Mouse (Mus musculus) embryonic facial prominence, embryonic 11.5 days (tissue): ENCODE data around the gene Kdm7a. TPM values are rescaled to one million over a fixed set of nuclear protein-coding genes. Genes with fewer than 3 reads are reported as not detected.

ENCODE experiments used
- ATAC-seq: fragments of 200-750 bp; cut with Nextera tagmentation; replicated peaks from 2 replicates; pipeline ENCODE4 v1.8.0; 2017; ENCODE audit warnings: low read depth; ENCODE audit not compliant: insufficient number of reproducible peaks, low FRiP score, low TSS enrichment
- DNase-seq: peaks from one replicate; pipeline ENCODE4 v3.0.0-alpha.2; 2015; ENCODE audit warnings: low spot score
- H3K27ac ChIP-seq: fragments of 300-500 bp; sonication (generic); replicated peaks from 2 replicates; pipeline ENCODE4 v1.5.1; 2014; ENCODE audit warnings: mild to moderate bottlenecking, low read depth, low read length, control low read depth
- H3K27me3 ChIP-seq: fragments of 300-500 bp; sonication (generic); 2 replicates; pipeline ENCODE4 v1.6.1; 2014; ENCODE audit warnings: mild to moderate bottlenecking, low read length, moderate library complexity, mixed read lengths; ENCODE audit not compliant: control insufficient read depth, insufficient read depth
- H3K36me3 ChIP-seq: fragments of 300-500 bp; sonication (generic); replicated peaks from 2 replicates; pipeline ENCODE4 v1.6.1; 2014; ENCODE audit warnings: low read depth, mild to moderate bottlenecking, low read length, moderate library complexity, mixed read lengths; ENCODE audit not compliant: control insufficient read depth, insufficient read depth
- H3K4me1 ChIP-seq: fragments of 300-500 bp; sonication (generic); 2 replicates; pipeline ENCODE4 v1.6.1; 2014; ENCODE audit warnings: low read length, mixed read lengths; ENCODE audit not compliant: control insufficient read depth, insufficient read depth
- H3K4me2 ChIP-seq: fragments of 300-500 bp; sonication (generic); 2 replicates; pipeline ENCODE4 v1.6.1; 2014; ENCODE audit warnings: low read depth, mild to moderate bottlenecking, control low read depth, low read length, moderate library complexity
- H3K4me3 ChIP-seq: fragments of 300-500 bp; sonication (generic); 2 replicates; pipeline ENCODE4 v1.5.1; 2014; ENCODE audit warnings: low read depth, low read length, control low read depth
- H3K9ac ChIP-seq: fragments of 300-500 bp; sonication (generic); replicated peaks from 2 replicates; pipeline ENCODE4 v1.6.1; 2014; ENCODE audit warnings: mild to moderate bottlenecking, control low read depth, low read length
- H3K9me3 ChIP-seq: fragments of 300-500 bp; sonication (generic); replicated peaks from 2 replicates; pipeline ENCODE4 v1.6.1; 2016; ENCODE audit warnings: mild to moderate bottlenecking, low read length, inconsistent platforms, mixed read lengths; ENCODE audit not compliant: control insufficient read depth
- WGBS: fragments of 180-500 bp; shearing (Covaris S2); extraction: QIAGEN DNeasy Blood & Tissue Kit; methylation state at CpG from one replicate; pipeline ENCODE4 v1.1.7; 2014; 5-methylcytosine and 5-hydroxymethylcytosine counted together
- polyA plus RNA-seq: library from polyadenylated mRNA; unstranded; fragments of >200 nt; fragmentation: Nextera tagmentation; extraction: Ambion mirVana; gene quantifications from 2 replicates; pipeline ENCODE4 v1.2.1, GENCODE M21; 2014

The Kdm7a gene
- polyA plus RNA-seq, 1 experiment from 2014 or later: 9.2 TPM

DNA sequence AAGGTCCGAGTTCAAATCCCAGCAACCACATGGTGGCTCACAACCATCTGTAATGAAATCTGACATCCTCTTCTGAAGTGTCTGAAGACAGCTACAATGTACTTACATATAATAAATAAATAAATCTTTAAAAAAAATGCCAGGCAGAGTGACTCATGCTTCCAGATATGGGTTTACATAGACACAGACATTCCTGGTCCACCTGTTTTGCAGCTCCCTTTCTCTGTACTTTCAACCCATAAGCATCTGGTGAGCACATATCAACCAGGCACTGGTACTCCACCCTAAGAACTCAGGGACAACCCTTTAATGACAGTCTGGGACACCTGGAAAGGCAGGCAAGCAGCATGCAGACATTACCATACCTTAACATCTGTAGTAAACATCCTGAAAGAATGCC is 91.2 kb downstream of the Kdm7a start:
- ATAC-seq (no peak), DNase-seq (no peak)
- peaks cover 3% of the 10 kb centered on the region; the same call in 1 of the 2 replicates for H3K9me3 ChIP-seq
- no peaks in the 10 kb centered on the region for H3K36me3 ChIP-seq
- H3K9ac ChIP-seq: no peak overlapping the region
- H3K4me1 ChIP-seq: no peaks in the 10 kb centered on the region
- H3K4me3 ChIP-seq: no peak overlapping the region; the same call in 1 of the 2 replicates
- no peak overlapping the region for H3K27ac ChIP-seq
- 69% methylated on average over 1 of the region's 1 CpGs for WGBS
- no peak overlapping the region for H3K4me2 ChIP-seq
- H3K27me3 ChIP-seq: peaks cover 32% of the 10 kb centered on the region

GRCm38 (mm10) chr6:39113141-39113540 is 93.4 kb downstream of the Kdm7a start:
- H3K27me3 ChIP-seq: peaks cover 22% of the 10 kb centered on the region
- ATAC-seq (no peak), DNase-seq (no peak)
- no peak overlapping the region for H3K27ac ChIP-seq
- no peak overlapping the region for H3K9ac ChIP-seq
- no peaks in the 10 kb centered on the region for H3K4me1 ChIP-seq
- H3K4me2 ChIP-seq: no peak overlapping the region
- 73% methylated on average over 3 of the region's 3 CpGs for WGBS
- no peak overlapping the region for H3K4me3 ChIP-seq
- H3K36me3 ChIP-seq: no peaks in the 10 kb centered on the region
- no peaks in the 10 kb centered on the region for H3K9me3 ChIP-seq

DNA sequence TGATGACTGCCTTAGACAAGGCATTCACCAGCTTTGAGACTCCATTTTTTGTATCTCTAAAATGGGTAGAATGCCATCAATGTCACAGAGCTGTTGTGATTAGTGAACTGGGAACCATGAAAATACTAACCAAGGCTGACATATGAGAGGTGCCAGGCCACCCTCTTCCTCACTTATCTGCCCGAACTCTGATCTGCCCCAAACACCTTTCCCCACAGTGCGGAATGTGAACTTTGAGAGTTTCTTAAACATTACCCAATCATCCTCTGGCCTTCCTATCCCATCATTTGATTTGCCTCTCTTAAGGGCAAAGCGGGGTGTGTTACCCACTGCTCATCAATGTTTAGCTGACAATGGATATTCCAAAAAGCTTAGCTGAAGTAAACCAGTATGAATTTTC is 93.9 kb downstream of the Kdm7a start:
- ATAC-seq (no peak), DNase-seq (no peak)
- H3K4me1 ChIP-seq: no peaks in the 10 kb centered on the region
- no peak overlapping the region for H3K9ac ChIP-seq
- no peak overlapping the region for H3K27ac ChIP-seq
- no peaks in the 10 kb centered on the region for H3K36me3 ChIP-seq
- 92% methylated on average over 3 of the region's 3 CpGs for WGBS
- peaks cover 18% of the 10 kb centered on the region for H3K27me3 ChIP-seq
- no peak overlapping the region for H3K4me2 ChIP-seq
- no peak overlapping the region for H3K4me3 ChIP-seq
- no peaks in the 10 kb centered on the region for H3K9me3 ChIP-seq

DNA sequence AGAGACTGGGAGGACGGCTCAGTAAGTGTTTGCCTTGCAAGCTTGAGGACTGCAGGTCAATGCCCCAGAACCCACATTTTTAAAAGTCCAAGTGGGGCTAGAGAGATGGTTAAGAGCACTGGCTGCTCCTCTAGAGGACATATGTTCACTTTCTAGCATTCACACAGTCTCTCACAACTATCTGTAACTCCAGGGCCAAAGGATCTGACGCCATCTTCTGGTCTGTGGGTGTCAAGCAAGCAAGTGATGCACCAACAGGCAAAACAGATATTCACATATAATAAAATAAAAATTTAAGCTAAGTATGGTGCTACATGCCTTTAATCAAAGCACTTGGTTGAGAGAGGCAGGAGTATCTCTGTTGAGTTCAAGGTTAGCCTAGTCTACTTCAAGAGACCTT is 99.8 kb downstream of the Kdm7a start:
- no peak overlapping the region for H3K4me2 ChIP-seq
- no peaks in the 10 kb centered on the region for H3K4me1 ChIP-seq
- ATAC-seq (no peak), DNase-seq (no peak)
- H3K9me3 ChIP-seq: no peaks in the 10 kb centered on the region
- no peaks in the 10 kb centered on the region for H3K36me3 ChIP-seq
- H3K27me3 ChIP-seq: no peaks in the 10 kb centered on the region
- H3K9ac ChIP-seq: no peak overlapping the region
- H3K4me3 ChIP-seq: no peak overlapping the region
- H3K27ac ChIP-seq: no peak overlapping the region
- 51% methylated on average over 2 of the region's 2 CpGs for WGBS

- Histone ChIP-seq H3K27ac (no peak overlapping the region), H3K36me3 (no peaks in the 10 kb centered on the region), H3K9ac (no peak overlapping the region), H3K4me1 (no peaks in the 10 kb centered on the region), H3K4me2 (no peak overlapping the region), H3K4me3 (no peak overlapping the region), H3K27me3 (no peaks in the 10 kb centered on the region), H3K9me3 (no peaks in the 10 kb centered on the region)
- no peak for ATAC-seq
- DNase-seq: no peak
- WGBS: 84% methylated on average over 4 of the region's 4 CpGs
Observed at GRCm38 (mm10) chr6:39104631-39105030, 102.0 kb downstream of the Kdm7a start.

Other genes with a start within 250 kb of the Kdm7a start
- 1.9 and 2.7 TPM in 2 replicates for gene Parp12, start 88.4 kb downstream of the Kdm7a start, polyA plus RNA-seq
- gene Slc37a3, start 170.9 kb upstream of the Kdm7a start, polyA plus RNA-seq: 44.2 and 47.7 TPM in 2 replicates
- 0.78 and 1.1 TPM in 2 replicates for gene Rab19, start 174.4 kb upstream of the Kdm7a start, polyA plus RNA-seq
- gene Mkrn1, start 213.7 kb upstream of the Kdm7a start, polyA plus RNA-seq: 55.7 and 59.7 TPM in 2 replicates